Mouse (Mus musculus): ENCODE data around the gene Avl9. TPM values are rescaled to one million over a fixed set of nuclear protein-coding genes. Genes with fewer than 3 reads are reported as not detected.

The Avl9 gene
- 4.4 TPM for polyA plus RNA-seq (2014; fragmentation: Illumina TruSeq; extraction: RNeasy Lipid Tissue Mini Kit (QIAGEN cat#74804); ENCODE audit: low read depth, low replicate concordance)

GRCm38 (mm10) chr6:56714574-56715269 lies at the start of gene Avl9:
Avl9 (plus strand) TSS chr6:56714899.

GRCm38 (mm10) chr6:56703931-56704900 lies 10.5 kb upstream of the Avl9 start, which contains the start of gene Lsm5:
Lsm5 (minus strand) TSS chr6:56704710.

GRCm38 (mm10) chr6:56797311-56798151 lies 82.8 kb downstream of the Avl9 start, which contains the start of gene Kbtbd2:
Kbtbd2 (minus strand) TSS chr6:56797813.

Other genes with a start within 250 kb of the Avl9 start
- 24.0 TPM for gene Pde1c, start 145.8 kb upstream of the Avl9 start, polyA plus RNA-seq (2014; fragmentation: Illumina TruSeq; extraction: RNeasy Lipid Tissue Mini Kit (QIAGEN cat#74804); ENCODE audit: low read depth, low replicate concordance)
- gene Lsm5, start 10.2 kb upstream of the Avl9 start, polyA plus RNA-seq (2014; fragmentation: Illumina TruSeq; extraction: RNeasy Lipid Tissue Mini Kit (QIAGEN cat#74804); ENCODE audit: low read depth, low replicate concordance), result 13.6 TPM
- gene Kbtbd2, start 82.9 kb downstream of the Avl9 start, polyA plus RNA-seq (2014; fragmentation: Illumina TruSeq; extraction: RNeasy Lipid Tissue Mini Kit (QIAGEN cat#74804); ENCODE audit: low read depth, low replicate concordance), result 18.6 TPM
- 99.7 TPM for gene Fkbp9, start 117.2 kb downstream of the Avl9 start, polyA plus RNA-seq (2014; fragmentation: Illumina TruSeq; extraction: RNeasy Lipid Tissue Mini Kit (QIAGEN cat#74804); ENCODE audit: low read depth, low replicate concordance)
- gene Nt5c3, start 209.0 kb downstream of the Avl9 start, polyA plus RNA-seq (2014; fragmentation: Illumina TruSeq; extraction: RNeasy Lipid Tissue Mini Kit (QIAGEN cat#74804); ENCODE audit: low read depth, low replicate concordance), result 79.6 TPM
- gene Vmn1r4, start 209.1 kb downstream of the Avl9 start, polyA plus RNA-seq (2014; fragmentation: Illumina TruSeq; extraction: RNeasy Lipid Tissue Mini Kit (QIAGEN cat#74804); ENCODE audit: low read depth, low replicate concordance), result not detected

All from heart, adult 10 weeks (tissue).